Mouse (Mus musculus) hindbrain, embryonic 14.5 days (tissue): ENCODE measurements at regions not wholly inside any gene's neighbourhood (a gene's known extent, or its start where the extent isn't known, plus 50 kb on each side); places are given as distances from the start of the nearest gene placed in this dataset.

Experiments
- ATAC-seq: fragments of 200-750 bp; cut with Nextera tagmentation; 2 replicates; pipeline ENCODE4 v1.8.0; 2017; ENCODE audit warnings: moderate number of reproducible peaks, mild to moderate bottlenecking, moderate TSS enrichment, moderate library complexity; ENCODE audit not compliant: low FRiP score
- DNase-seq: peaks from one replicate; pipeline ENCODE4 v3.0.0-alpha.2; 2015; ENCODE audit warnings: low spot score
- H3K27ac ChIP-seq: fragments of 300-500 bp; sonication (generic); 2 replicates; pipeline ENCODE4 v1.5.1; 2014; ENCODE audit warnings: mild to moderate bottlenecking, moderate library complexity
- H3K27me3 ChIP-seq: fragments of 300-500 bp; sonication (generic); 2 replicates; pipeline ENCODE4 v1.6.1; 2014; ENCODE audit warnings: mild to moderate bottlenecking, low read length, mixed read lengths; ENCODE audit not compliant: control insufficient read depth, insufficient read depth
- H3K36me3 ChIP-seq: fragments of 300-500 bp; sonication (generic); replicated peaks from 2 replicates; pipeline ENCODE4 v1.6.1; 2014; ENCODE audit not compliant: control insufficient read depth, insufficient read depth
- H3K4me1 ChIP-seq: fragments of 300-500 bp; sonication (generic); replicated peaks from 2 replicates; pipeline ENCODE4 v1.6.1; 2014; ENCODE audit warnings: antibody characterized with exemption, low read length, mixed read lengths; ENCODE audit not compliant: control insufficient read depth, insufficient read depth
- H3K4me2 ChIP-seq: fragments of 300-500 bp; sonication (generic); replicated peaks from 2 replicates; pipeline ENCODE4 v1.6.1; 2014; ENCODE audit warnings: mild to moderate bottlenecking, moderate library complexity
- H3K4me3 ChIP-seq: fragments of 300-500 bp; sonication (generic); replicated peaks from 2 replicates; pipeline ENCODE4 v1.5.1; 2014; ENCODE audit warnings: mild to moderate bottlenecking, low read length
- H3K9ac ChIP-seq: fragments of 300-500 bp; sonication (generic); 2 replicates; pipeline ENCODE4 v1.6.1; 2014
- H3K9me3 ChIP-seq: fragments of 300-500 bp; sonication (generic); 2 replicates; pipeline ENCODE4 v1.6.1; 2016; ENCODE audit warnings: low read length; ENCODE audit not compliant: control insufficient read depth
- WGBS: fragments of 180-500 bp; shearing (Covaris S2); extraction: QIAGEN DNeasy Blood & Tissue Kit; methylation state at CpG from one replicate; pipeline ENCODE4 v1.1.7; 2014; 5-methylcytosine and 5-hydroxymethylcytosine counted together

GRCm38 (mm10) chr15:52232442-52232841, 1652.3 kb upstream of the Gm7489 start:
- Histone ChIP-seq H3K4me3 (no peak overlapping the region), H3K27ac (no peak overlapping the region), H3K9ac (no peak overlapping the region), H3K27me3 (no peaks in the 10 kb centered on the region), H3K4me1 (no peaks in the 10 kb centered on the region), H3K9me3 (no peaks in the 10 kb centered on the region), H3K4me2 (no peak overlapping the region), H3K36me3 (no peaks in the 10 kb centered on the region)
- no peak for DNase-seq
- 95% methylated on average over 5 of the region's 5 CpGs for WGBS
- ATAC-seq: no peak

- Histone ChIP-seq H3K9me3 (no peaks in the 10 kb centered on the region), H3K4me3 (no peak overlapping the region), H3K4me1 (no peaks in the 10 kb centered on the region), H3K36me3 (no peaks in the 10 kb centered on the region), H3K27ac (no peak overlapping the region), H3K9ac (no peak overlapping the region), H3K4me2 (no peak overlapping the region), H3K27me3 (no peaks in the 10 kb centered on the region)
- 82% methylated on average over 8 of the region's 8 CpGs for WGBS
- ATAC-seq (no peak), DNase-seq (no peak)
Measured at GRCm38 (mm10) chr15:52236220-52236619, 1648.5 kb upstream of the Gm7489 start.

- Histone ChIP-seq H3K36me3 (no peaks in the 10 kb centered on the region), H3K9me3 (no peaks in the 10 kb centered on the region), H3K4me2 (no peak overlapping the region), H3K27me3 (no peaks in the 10 kb centered on the region), H3K9ac (no peak overlapping the region), H3K27ac (no peak overlapping the region), H3K4me3 (no peak overlapping the region), H3K4me1 (no peaks in the 10 kb centered on the region)
- DNase-seq (no peak), ATAC-seq (no peak)
- WGBS: 92% methylated on average over 1 of the region's 1 CpGs
Measured at GRCm38 (mm10) chr15:52242890-52243289, 1641.8 kb upstream of the Gm7489 start.
